Mouse (Mus musculus) hindlimb bud, embryonic 11.5 days (tissue): ENCODE measurements around the gene Scaf4.
A peak's percentile ranks its signal among the peaks of the same experiment; 100 is the strongest.

ENCODE experiments used
- DNase-seq: peaks from one replicate; pipeline ENCODE4 v3.0.0-alpha.2; 2012; ENCODE audit warnings: low read depth, low spot score; ENCODE audit errors: extremely low spot score

The Scaf4 gene

GRCm38 (mm10) chr16:90283905-90284891, at the start of gene Scaf4:
Scaf4 (minus strand) TSS chr16:90284503.
- DNase-seq = peak; percentile 72

GRCm38 (mm10) chr16:90332553-90332952, 48.2 kb upstream of the Scaf4 start:
- no peak for DNase-seq

GRCm38 (mm10) chr16:90330979-90331378, 46.7 kb upstream of the Scaf4 start:
- no peak for DNase-seq

DNA sequence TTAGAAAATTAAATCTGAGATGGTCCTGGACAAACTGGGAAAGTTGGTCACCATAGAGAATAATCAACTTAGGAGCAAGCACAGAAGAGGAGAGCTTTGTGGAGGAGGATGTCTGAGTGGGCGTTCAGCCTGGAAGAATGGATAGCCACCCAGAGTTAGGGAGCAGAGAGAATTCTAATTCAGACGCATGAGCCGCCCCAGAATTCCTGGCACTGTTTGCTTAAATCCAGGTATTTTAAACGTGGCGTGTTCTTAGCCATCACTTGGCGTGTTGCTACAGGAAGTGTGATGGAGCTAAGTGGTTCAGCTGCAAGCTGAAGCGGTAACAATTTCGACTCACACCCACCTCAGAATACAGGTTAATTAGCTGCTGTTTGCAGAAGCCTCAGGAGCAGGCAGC, 45.2 kb upstream of the Scaf4 start:
- no peak for DNase-seq

GRCm38 (mm10) chr16:90322850-90323528, 38.7 kb upstream of the Scaf4 start:
- DNase-seq = peak; percentile 72

DNA sequence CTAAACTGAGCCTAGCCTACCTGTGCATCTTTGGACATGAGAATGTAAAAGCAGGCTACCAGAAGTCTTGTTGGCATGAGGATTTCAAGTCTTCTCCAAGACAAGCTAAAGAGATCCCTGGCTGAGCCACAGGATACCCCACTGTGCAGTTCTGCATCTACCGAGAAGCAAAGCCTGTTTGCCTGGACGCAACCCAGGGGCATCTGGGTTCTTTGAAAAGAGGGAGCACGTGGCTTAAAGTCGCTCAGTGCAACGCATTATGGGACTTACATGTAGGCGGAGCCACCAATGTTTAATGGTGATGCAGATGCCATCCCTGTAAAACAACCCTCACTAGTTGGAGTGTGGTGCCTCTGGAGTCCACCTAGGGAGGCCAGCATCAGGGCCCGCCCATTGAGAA, 35.0 kb upstream of the Scaf4 start:
- no peak for DNase-seq

- DNase-seq = no peak
These were observed 34.1 kb upstream of the Scaf4 start for GRCm38 (mm10) chr16:90318372-90318926.

DNA sequence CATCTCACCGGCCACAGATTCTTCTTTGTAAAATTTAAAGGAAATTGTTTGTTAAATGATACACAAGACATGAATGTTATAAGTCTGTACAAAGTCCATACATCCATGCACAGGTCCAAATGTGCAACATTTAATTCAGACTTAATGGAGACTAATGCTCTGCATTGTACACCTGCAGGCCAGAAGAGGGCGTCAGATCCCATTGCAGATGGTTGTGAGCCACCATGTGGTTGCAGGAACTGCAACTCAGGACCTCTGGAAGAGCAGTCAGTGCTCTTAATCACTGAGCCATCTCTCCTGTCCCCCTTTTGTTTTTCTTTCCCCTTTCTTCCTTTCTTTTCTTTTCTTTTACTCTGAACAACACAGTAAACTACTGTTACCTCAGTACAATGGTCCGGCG, 33.5 kb upstream of the Scaf4 start:
- DNase-seq = no peak

GRCm38 (mm10) chr16:90315881-90316280, 31.6 kb upstream of the Scaf4 start:
- DNase-seq = no peak

DNA sequence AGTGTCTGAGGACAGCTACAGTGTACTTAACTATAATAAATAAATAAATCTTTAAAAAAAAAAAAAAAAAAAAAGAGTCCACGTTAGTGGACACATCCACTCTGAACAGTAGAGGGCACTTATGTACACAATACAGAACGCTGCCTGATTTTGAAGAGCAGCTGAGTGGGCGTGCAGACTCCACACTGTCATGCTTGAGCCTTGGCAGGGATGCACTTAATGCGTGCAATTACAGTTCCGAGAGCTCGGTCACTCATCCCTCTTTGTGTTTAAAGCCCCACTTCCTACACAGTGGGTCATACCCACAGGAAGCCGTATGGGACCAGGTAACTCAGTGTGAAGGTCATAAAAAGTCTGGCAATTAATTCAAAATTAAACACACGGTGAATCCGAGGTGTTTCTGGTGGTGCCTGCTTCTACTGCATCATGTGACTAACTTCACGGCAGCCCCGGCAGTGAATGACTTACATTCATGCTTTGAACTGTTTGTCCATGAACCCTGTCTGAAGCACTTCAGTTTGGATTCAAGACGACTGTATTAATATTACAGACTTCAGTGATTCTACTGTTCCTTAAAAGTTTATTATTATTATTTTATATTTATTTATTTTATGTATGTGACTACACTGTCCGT, 28.3 kb upstream of the Scaf4 start:
- DNase-seq = no peak

DNA sequence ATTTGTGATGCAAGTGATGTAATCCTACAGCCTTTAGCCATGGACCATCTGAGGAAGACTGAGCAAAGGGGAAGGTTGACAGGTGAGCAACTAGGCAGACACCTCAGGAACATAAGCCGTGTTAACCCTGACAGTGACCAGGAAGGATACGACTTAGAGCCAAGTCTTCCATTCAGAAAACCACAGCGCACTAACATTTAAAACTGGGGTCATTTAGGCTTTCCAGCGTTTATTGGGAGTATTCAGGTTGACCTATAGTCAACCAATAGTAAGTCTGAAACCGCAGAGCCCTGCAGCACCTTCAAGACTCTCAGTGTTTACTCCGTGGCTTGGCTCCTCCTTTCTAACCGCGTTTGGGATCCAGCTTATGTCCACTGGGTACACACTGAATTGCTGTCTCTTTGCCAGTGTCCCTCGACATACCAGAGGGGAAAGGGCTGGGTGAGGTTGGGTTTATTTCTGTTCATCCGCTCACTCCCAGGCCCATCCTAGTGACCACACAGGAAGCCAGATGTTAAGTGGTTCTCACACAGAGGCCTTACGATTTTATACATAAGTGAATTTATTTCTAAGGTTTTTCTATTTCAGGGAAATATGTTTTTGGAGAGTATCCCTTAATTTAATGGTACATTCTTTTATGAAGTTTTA, 26.3 kb upstream of the Scaf4 start:
- DNase-seq = no peak

DNA sequence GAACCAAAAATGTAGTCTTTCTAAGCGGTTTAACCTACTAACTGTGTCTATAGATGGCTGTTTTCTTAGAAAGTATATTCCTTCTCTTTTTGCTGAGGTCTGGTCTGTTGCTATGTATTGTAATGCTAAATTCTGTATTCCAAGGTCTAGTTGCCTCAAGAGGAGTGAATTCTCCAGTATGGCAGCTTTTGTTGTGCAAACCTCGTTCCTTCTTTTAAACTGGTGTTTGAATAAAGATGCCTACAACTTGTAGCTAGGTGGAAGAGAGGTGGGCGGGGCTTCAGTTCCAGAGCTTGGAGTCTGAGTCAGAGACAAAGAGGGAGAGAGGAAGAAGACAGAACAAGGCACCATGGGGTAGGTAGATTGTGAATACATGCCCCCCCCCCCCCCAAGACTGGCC, 25.5 kb upstream of the Scaf4 start:
- no peak for DNase-seq

GRCm38 (mm10) chr16:90303988-90304299, 19.6 kb upstream of the Scaf4 start:
- no peak for DNase-seq

DNA sequence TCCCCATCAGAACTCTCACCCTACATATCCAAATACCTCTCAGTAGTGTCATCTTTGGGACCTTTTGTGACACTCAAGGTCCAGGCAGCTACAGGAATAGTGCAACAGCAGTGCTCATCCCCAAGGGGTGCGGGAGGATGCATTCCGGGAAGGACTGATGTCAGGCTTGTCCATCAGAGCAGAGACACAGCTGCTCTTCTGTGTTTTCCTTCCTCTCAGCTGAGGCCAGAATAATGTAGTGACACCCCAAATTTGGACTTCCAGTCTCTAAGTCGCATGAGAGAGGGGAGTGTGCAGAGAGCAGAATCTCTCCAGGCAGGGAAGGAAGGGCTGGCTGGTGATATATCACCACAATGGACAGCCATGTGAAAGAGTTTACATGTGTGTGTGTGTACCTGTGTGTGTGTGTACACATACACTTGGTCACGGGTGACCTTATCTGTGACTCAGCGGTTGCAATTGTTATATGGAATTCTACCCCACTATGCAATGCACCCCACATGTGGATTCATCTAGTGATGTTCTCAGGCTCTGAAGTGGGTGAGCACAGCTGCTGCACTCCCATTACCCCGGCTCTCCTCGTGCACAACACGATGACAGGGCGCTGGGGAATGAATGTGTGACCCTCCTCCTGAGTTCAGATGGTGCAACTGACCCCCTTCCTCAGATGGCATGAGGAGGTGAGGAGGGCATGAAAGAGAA, 19.1 kb upstream of the Scaf4 start:
- no peak for DNase-seq

GRCm38 (mm10) chr16:90301706-90302105, 17.4 kb upstream of the Scaf4 start:
- DNase-seq = no peak

GRCm38 (mm10) chr16:90300896-90301295, 16.6 kb upstream of the Scaf4 start:
- no peak for DNase-seq

DNA sequence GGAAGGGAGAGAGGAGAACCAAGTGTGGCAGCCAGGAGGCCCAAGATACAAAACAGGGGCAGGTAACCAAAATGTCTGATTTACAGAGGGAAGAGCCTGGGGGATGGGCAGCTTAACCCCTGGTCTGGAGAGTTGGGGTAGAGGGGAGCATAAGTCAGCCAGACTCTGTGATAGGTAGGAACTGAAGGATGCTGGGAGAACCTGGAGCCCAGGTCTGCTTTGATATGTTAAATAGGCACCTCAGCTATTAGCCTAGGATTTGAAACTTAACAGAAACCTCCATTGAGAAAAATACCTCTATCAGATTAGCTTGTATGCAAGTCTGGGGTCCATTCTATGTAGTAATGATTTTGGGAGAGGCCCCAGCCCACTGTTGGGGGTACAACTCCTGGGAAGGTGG, 15.3 kb upstream of the Scaf4 start:
- DNase-seq = no peak

GRCm38 (mm10) chr16:90298426-90299300, 14.4 kb upstream of the Scaf4 start:
- no peak for DNase-seq
